Mouse (Mus musculus) lung, postnatal 10 days (tissue): ENCODE data around the gene Aig1.

Experiments
- DNase-seq: peaks from one replicate; pipeline ENCODE4 v3.0.0; 2021

Gene Aig1

GRCm38 (mm10) chr10:13849205-13849604 is 19.6 kb downstream of the Aig1 start:
- no peak for DNase-seq

DNA sequence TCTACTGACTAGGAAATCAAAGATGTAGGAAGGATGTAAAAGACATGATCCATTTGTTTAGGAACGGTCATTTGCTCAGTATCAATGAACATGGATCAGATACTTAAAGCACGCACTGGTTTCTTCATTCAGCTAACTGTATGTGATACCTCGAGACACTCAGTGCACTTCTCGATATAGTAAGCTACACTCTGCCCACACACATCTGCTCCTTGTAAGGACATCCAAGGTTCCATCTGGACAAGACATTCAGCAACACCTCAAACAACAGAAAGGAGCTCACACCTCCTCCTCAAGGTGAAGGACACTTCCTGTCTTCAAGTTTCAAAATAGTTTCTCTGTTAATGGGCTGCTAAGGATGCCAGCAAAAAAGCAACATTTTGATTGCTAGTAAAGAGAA is 23.9 kb downstream of the Aig1 start:
- no peak for DNase-seq

- DNase-seq, result no peak
These were observed 25.0 kb downstream of the Aig1 start for GRCm38 (mm10) chr10:13843746-13844145.

GRCm38 (mm10) chr10:13842855-13843254 is 25.9 kb downstream of the Aig1 start:
- DNase-seq, result peak; percentile 58

DNA sequence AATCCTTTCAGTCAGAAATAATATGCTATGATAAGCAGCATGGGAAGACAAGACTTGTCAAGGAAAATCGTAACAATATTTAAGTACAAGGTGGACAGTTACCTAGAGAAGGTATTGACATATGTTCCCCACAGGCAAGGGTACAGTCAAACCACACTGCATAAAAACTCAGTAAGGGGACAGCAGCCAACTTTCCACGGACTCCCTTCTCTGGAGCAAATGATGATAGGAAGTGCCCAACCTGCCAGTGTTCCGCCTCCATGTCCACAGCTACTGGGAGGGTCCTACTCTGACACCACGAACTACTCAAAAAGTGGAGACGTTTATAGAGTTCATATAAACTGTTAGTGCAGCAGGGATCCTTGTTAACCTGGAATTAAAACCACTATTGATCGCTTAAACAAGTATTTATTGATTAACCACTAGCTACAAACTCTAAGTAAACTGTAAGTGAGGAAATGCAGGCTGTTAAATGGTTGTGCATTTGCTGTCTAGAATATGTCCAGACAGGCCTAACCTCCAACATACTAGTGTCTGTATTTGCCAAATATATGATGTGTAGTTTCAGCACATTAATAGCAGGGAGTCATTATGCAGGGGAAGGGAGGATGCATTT is 30.2 kb downstream of the Aig1 start:
- no peak for DNase-seq

GRCm38 (mm10) chr10:13837709-13838456 is 30.9 kb downstream of the Aig1 start:
- no peak for DNase-seq

DNA sequence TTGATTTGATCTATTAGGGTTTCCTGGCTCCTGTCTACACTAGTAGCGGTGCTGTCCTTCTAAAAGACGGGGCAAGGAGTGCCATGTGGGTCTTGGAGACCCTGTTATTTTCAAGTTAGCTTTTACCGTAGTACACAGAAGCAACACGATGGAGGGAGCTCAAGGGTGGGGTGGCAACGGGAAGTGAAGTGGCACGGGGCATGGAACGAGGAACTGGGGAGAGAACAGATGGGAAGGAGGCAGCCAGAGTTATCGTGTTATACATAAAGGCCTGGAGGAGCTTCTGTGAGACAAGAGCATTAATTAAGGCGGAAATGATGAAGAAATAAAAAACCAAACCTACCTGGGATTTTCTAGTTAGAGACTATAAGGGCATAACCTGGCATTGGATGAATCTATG is 31.8 kb downstream of the Aig1 start:
- DNase-seq, result no peak

DNA sequence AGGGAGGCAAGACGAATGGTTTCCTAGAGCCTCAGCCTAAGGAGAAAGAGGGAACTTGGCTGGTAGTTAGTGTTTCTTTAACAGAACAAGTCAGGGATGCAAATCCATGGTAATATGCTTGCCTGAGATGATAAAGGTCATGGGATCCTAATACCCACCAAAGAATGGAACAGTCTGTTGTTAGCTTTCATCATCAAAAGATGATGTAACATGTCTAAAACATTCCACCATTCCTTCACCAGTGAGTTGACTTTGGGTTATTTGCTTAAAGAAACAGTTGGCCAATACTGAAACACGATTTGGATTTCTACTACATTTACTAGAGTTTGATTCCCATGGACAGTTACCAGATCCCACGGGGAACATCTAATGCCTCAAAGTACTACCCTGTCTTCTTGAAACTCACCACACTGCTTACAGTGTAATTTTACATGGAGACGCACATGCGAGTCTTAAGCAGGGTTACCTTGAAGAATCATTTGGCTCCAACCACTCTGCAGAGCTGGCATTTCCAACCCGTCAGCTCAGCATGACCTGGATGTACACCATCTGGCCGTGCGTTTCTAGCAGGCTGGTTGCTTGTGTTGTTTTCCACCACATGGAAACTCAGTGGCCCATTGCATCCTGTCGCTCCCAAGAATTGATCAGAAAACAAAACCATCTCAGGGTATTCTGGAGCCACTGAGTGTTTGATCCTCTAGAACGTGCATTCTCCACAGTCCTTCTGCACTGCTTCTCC is 32.9 kb downstream of the Aig1 start:
- DNase-seq, result no peak

DNA sequence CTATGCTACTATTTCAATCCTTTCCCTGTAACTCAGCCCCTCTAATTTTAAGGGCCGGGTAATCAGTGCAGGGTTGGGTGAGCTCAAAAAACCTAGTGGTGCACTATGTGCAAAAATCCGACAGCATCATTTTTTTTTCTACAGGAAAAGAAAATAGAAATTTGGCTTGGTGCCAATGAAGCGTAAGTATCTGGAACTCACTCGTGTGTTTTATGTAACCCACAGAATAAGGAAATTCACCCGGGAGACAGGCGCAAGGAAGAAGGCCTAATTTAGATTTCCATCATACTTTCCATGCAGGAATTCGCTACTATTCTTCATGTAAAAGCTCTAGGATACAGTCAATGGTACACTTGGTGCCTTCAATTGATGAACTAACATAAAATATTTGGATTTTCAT is 34.7 kb downstream of the Aig1 start:
- no peak for DNase-seq

DNA sequence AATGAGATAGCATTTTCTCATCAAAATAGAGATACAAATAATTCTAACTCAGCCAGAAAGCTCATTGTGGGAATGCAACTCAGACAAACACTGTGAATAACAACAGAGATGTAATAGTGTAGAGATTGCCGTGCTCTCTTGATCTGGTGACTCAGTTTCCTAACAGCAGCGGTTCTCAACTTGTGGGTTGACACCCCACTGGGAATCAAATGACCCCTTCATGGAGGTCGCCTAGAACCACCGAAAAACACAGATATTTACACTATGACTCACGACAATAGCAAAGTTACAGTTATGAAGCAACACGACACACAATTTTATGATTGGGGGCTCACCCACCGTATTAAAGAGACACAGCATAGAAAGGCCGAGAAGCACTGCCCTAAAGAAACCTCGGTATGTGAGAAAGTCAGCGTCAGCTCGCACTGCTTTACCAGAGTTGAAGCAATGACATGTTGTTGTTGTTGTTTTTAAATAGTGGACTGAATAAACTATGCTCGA is 35.7 kb downstream of the Aig1 start:
- no peak for DNase-seq

- DNase-seq, result peak; percentile 31
These were observed 36.2 kb downstream of the Aig1 start for GRCm38 (mm10) chr10:13832546-13833033.

GRCm38 (mm10) chr10:13827150-13827549 is 41.6 kb downstream of the Aig1 start:
- DNase-seq, result no peak

- no peak for DNase-seq
These were observed 55.2 kb downstream of the Aig1 start for GRCm38 (mm10) chr10:13813591-13813990.

DNA sequence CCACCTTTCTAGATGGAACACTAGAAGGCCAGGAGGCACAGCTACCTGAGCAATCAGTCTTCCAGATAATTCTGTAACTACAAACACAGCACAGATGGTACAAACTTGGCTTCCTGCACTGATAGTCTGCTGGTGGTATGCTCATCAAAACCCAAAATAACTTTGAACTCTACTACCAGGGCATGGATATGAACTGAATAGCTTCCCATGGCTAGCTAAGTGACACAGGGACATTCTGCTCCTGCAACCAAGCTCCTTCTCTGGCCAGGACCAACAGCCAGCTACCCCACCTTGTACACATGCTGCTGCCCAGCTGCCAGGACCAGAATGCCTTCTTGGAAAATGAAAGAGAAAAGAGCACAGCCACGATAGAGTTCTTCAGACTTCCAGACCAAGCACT is 60.5 kb downstream of the Aig1 start:
- no peak for DNase-seq

GRCm38 (mm10) chr10:13806806-13807205 is 62.0 kb downstream of the Aig1 start:
- DNase-seq, result no peak

- DNase-seq, result no peak
These were observed 67.5 kb downstream of the Aig1 start for GRCm38 (mm10) chr10:13801296-13801695.

- DNase-seq, result no peak
These were observed 75.3 kb downstream of the Aig1 start for GRCm38 (mm10) chr10:13793458-13793857.

- peak; percentile 13 for DNase-seq
These were observed 76.0 kb downstream of the Aig1 start for GRCm38 (mm10) chr10:13792788-13793187.

DNA sequence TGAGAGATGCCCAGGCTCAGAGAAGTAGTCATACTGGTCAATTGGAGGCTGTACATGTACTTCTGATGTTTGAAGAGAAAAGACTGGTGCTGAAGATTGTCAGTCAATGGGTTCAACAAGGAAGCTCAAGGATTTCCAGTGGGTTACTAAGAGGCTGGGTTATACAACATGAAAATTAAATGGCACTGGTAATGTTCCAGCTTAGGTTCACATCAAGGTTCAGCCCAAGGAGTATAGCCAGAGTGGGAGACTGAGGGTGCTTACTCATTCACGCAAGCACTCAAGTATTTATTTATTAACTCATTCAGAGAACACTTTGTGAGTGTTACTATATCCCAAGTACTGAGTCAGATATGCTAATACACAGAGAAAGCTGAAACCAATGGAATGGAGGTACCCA is 79.2 kb downstream of the Aig1 start:
- DNase-seq, result no peak

DNA sequence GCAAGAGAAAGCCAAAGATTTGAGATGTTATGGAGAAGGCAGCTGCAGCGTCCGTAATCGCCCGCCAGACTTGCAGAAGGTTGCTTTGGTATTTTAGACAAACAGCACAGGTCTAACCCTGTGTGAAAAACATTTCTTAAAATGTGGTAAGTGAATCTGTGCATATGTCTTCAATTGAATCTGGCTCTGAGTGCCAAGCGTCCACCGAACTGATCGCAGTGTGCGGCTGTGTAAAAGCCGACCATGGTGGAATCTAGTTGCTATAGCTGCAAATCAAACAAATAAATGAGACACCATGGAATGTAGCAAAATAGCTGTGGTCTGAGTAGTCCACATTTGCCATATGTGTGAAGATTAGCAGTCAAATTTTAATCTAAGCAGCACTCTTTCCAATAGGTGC is 80.7 kb downstream of the Aig1 start:
- peak; percentile 7 for DNase-seq

- no peak for DNase-seq
These were observed 86.0 kb downstream of the Aig1 start for GRCm38 (mm10) chr10:13782774-13783173.

GRCm38 (mm10) chr10:13782235-13782757 is 86.5 kb downstream of the Aig1 start:
- DNase-seq, result no peak

DNA sequence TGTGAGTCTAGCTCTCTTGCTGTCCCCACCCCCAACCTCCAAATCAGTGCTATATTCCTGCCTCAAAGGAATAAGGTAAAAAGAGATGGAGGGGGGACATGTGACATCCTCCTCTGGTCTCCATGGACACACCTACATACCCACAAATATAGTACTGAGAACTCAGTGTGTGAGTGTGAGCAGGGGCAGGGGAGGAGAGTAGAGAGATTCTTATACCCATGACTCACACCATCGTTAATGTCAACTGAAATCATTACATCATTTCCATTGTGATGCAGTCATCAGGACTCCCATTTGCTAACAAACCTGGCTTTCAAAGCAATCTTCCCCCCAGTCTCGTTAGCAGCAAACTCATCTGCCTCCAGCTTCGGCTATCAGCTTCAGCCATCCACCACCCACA is 92.8 kb downstream of the Aig1 start:
- DNase-seq, result no peak
